Mouse (Mus musculus) right cerebral cortex, postnatal 36 days (tissue): ENCODE measurements at regions not wholly inside any gene's neighbourhood (a gene's known extent, or its start where the extent isn't known, plus 50 kb on each side); places are given as distances from the start of the nearest gene placed in this dataset.
A peak's percentile ranks its signal among the peaks of the same experiment; 100 is the strongest.
"Not testable (repeated sequence)": the region's sequence is repeated elsewhere in the genome, so short reads cannot be mapped to it uniquely, and the experiment has no call there.

Experiments
- DNase-seq, 2 experiments: peaks; one replicate each; pipeline ENCODE4 v3.0.0; 2022; ENCODE audit warnings: low spot score in 2 of 2, mixed read lengths in 1 of 2

DNA sequence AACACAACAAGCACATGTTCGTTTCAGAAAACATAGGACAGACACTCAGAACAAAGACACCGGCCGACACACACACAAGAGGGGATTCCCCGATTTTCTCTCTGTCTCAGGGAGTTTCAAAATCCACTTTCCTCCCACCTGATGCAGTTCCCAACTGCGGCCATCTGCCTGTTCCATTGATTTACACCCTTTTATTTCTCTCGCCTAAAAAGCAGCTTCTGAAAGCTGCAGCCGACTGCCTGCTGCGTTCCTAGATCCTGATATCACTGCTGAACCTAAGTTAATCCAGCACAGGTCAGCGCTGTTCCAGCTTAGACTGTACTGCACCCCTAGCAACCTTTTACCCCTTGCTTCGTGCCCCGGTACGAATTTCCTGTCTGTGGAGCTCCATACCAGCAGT is 237.0 kb downstream of the Impad1 start:
- no peak for DNase-seq

- no peak for DNase-seq
Observed at GRCm38 (mm10) chr4:4550301-4550700, 242.9 kb downstream of the Impad1 start.

GRCm38 (mm10) chr4:4549893-4550292 is 243.3 kb downstream of the Impad1 start:
- no peak for DNase-seq

GRCm38 (mm10) chr4:4537172-4537753 is 255.9 kb downstream of the Impad1 start:
- no peak for DNase-seq

DNA sequence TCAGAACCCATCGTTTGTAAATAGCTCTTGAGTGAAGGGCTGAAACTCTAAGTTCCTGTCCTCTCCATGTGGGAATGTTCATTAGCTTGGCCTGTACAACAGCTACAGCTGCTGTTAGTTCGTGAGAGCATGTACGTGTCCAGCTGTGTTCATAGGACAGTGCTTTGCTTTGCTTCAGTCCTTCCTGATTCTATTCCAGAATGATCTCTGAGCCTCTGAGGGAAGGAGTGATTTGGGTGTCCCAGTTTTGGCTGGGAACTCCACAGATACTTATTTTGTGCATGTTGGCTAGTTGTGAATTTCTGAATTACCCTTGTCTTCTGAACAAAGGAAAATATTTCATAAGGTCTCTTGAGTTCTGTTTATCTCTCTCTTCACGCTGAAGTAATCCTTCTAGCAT is 261.0 kb downstream of the Impad1 start:
- no peak for DNase-seq

- DNase-seq, result no peak
Observed at GRCm38 (mm10) chr4:4528311-4528710, 264.8 kb downstream of the Impad1 start.

DNA sequence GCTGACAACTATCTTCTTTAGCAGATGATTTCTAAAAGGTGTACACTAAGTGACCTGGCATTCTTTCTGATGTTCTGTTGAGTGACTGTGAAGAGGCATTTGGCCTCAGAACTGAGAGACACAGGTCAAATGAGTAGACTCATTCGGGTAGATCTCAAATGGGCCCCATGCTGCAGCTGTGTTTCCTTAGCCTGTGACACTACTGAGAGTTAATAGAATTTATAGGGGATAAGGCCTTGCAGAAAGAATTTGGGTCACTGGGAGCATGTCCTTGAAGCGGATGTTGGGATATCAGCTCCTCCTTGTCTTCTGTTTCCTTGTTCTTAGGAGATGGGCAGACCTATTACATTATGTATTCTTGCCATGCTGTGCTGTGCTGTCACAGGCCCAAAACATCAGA is 271.4 kb downstream of the Impad1 start:
- no peak for DNase-seq

DNA sequence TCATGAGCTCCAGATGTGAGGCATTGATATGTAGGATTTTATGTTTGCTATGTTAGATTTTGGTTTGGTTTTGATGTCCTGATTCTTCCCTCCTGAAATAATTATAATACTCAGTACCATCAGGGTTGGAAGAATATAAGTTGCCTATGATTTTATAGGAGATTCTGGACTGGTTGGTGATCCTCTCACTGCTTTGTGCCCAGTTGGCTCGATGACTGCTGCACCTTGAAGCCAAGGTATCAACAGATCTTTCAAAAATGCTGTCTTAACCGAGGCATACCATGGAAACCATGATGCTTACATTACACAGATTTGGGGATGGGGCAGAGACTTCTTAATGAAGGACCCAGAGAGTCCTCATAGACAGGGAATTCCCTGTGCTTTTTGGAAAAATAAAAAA is 274.4 kb downstream of the Impad1 start:
- no peak for DNase-seq

DNA sequence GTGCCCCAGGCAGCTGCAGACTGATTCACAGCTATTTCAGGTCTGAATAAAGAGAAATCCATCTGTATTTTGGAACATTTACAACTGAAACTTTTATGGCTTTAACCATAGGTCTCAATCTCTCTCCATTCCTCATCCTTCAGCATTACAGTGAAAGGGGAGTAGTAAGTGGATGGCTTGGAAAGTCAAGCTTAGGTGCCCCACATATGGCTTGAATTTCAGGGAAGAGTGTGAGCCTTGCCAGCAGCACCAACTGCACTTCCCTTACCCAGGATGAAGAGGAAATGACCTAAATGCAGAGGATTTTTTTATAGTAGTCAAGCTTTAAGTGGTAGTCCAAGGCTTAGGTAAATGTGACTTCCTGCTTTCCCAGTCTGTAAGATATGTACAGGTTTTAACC is 279.8 kb downstream of the Impad1 start:
- DNase-seq, result no peak

DNA sequence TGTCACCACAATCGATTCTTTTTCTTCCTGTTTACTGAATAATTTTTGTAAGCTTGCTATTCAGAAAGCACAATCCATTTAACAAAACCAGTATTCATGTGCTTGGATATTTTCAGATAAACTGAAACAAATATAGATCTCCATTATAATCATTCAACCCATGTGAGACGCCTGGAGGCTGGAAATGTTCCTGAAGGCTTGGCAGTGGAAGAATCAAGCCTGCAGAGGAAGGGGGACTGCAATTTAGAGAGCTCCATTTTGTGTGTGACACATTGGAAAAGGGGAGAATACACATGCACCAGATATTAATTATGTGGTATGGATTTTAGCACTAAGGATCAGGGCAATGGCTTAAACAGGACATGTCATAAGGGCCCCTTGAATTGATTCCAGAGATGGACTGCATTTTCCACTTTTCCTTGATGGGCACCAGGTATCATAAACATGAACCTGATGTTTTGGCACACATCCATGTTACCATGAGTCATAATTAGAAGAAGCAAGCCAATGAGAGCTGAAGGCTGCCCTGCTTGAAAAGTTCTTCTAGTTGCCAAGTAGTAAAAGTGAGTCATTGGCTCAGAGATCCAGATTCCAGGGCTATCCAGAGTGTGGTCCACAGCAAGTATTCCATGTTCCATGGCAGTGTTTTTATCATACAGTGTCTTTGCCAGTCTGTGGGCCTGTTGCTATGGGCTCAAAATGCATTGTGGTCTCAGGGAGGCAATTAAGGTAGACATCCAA is 282.8 kb downstream of the Impad1 start:
- no peak for DNase-seq

DNA sequence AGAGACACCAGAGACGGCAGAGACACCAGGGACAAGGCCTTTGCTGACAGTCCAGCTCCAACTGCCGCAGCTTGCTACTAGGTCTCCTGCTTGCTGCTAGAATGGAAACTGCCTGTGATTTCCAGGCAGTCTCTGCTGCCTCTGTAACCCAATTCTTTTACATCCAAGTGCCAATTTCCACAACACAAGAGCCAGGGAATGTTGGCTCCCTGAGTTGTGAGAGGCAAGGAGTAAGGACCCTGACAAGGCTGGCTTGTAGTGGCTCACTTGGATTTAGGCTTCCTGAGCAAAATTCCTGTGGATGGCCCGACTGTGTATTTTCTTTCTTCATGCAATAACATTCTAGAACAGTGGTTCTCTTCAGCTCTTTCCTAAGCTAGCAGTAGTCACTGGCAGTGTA is 283.9 kb downstream of the Impad1 start:
- DNase-seq, result no peak

DNA sequence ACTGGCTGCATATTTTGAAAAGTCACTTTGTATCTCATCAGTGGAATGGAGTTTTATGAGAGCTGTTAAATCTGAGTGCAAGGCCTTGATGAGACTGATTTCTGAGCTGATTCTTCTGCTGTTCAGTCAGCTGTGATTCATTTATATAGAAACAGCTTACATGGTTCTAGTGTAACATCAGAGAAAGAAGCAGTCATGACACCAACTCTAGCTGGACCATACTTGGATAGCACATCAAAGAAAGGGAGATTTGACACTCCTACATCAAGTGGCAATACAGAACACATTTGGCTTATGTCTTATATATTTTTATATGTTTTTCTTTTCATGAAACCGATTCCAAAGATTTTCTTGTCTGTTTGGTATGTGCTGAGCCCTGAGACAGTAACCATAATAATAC is 296.0 kb downstream of the Impad1 start:
- DNase-seq, result no peak

DNA sequence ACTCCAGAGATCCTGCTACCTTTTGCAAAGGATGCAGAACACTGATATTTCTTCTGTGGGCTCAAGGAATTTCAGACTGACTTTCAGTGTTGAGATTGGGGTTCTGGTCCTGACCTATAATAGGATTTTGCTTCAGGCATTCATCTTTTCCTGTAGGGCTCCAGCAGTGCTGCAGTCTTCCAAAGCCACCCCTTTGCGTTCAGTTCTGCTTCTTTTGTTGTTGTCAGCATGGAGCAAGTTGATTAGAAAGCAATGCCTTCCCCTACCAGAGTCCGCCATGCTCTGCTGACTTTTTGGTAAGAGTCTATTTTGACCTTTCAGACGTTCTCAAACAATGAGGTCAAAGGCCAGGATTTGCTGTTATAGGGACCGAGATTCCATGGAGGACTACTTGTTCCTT is 297.0 kb downstream of the Impad1 start:
- DNase-seq, result no peak

- no peak for DNase-seq
Observed at GRCm38 (mm10) chr4:4465169-4465714, 327.9 kb downstream of the Impad1 start.

- no peak for DNase-seq
Observed at GRCm38 (mm10) chr4:4464130-4464700, 328.9 kb downstream of the Impad1 start.

DNA sequence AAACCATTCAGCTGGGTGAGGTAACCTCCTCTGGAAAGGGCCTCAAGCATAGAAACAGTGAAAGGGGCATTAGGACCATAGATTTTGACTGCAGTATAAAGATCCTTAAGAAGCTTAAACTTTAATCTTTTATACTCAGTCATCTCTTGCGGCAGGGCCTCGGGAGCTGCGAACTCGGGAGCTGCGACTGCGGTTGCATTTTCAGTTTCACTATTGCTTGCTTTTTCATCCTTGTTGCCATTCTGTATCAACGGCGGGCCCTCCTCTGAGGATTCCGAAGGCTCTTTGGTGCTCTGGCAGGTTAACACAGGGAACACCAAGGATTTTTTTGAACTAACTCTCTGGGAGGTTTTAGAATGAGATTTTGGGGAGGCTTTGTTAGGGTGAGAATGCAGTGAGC is 333.9 kb downstream of the Impad1 start:
- no peak for DNase-seq

DNA sequence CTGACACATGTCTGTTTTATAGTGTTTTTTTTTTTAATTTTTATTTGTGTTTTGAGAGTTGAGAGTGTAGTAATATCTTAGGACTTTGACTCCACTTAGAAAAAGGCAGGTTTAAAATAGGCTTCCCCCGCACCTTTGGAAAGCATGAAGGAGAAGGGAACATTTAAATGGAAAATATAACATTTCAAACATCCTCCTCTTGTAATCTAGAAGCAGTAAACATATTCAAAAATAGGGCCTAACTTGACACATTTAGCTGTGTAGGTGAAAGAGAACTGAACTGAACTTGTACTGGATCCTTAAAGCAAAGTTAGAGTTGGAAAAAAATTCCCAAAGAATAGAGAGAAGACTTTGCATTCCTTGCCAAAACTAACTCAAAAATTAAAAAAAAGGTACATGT is 343.1 kb downstream of the Impad1 start:
- no peak for DNase-seq

- peak; percentile 4 to 43 for DNase-seq
Observed at GRCm38 (mm10) chr4:4442650-4443049, 350.5 kb downstream of the Impad1 start.

DNA sequence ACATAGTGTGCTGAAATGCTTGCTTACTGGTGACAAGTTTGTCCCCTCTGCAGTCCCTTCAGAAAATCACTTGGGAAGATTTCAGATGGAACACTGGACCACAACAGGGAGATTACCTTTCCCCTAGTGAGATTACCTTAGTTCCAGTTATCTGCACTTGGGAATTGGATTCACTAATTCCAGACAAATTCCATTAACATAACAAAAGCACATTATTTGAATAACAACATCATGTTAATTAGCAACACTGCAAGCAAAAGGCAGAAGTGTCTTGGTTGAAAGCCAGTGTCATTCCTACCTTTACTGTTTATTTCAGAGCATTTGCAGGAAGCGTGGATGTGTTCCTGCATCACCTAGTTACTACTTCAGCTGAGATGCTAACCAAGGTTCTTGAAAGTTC is 355.6 kb downstream of the Impad1 start:
- DNase-seq, result no peak

DNA sequence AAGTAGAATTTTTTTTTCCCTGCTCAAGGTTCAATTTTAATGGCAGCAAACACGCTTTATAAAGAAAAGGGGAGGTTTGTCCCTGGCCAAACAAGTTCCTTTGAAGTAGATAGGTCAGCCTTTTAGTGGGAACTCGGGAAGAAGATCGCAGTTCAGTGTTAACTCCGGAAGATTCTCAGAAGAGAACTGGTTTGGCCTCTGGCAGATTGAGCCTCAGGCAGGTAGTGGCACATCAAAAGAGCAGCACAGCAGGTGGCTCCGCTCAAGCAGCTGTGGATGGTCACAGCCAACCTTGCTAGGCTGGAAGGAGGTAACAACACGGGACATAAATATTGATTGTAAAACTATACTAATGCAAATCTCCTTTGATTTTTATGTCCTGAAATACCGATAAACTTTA is 347.2 kb upstream of the Sdr16c6 start:
- not testable (repeated sequence) for DNase-seq

- peak in 1 of 2 experiments; percentile 1 for DNase-seq
Observed at GRCm38 (mm10) chr4:4403812-4404211, 326.5 kb upstream of the Sdr16c6 start.

- peak in 1 of 2 experiments; percentile 12 for DNase-seq
Observed at GRCm38 (mm10) chr4:4397410-4397809, 320.1 kb upstream of the Sdr16c6 start.

GRCm38 (mm10) chr4:4380024-4380590 is 302.8 kb upstream of the Sdr16c6 start:
- DNase-seq, result no peak
